Mouse (Mus musculus): ENCODE measurements around the gene Tfdp2.

Gene Tfdp2

DNA sequence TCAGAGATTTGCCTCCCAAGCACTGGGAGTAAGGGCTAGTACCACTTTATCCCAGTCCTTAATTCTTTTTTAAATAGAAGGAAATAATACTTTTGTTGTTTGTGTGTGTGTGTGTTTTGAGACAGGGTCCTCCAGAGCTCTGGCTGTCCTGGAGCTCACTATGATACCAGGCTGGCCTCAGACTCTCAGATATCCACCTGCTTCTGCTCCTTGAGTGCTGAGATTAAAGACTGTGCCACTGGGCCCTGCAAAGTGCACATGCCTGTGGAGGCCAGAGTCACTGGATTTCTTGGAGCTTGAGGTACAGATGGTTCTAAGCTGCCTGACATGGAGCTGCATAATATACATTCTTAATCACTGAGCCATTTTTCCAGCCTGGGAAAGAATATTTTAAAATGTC is 32.2 kb downstream of the Tfdp2 start:
- no peak for DNase-seq (ENCODE audit: low spot score)

DNA sequence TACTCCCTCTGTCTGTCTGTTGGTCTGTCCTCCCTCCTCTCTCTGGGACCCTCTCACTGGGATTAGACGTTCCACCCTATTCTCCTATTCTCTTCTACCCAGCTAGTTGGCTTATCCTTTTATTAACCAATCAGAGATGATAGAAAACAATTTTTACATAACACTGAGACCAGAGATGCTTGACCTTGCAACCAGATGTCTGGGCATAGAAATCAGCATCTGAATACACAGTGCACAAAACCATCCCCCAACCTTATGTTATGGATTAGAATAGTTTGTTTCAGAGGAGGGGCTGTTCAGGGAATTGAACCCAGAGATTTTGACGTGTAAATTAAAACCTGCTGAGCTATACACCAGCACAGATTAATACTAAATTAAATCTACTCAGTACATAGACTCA is 34.2 kb downstream of the Tfdp2 start:
- DNase-seq (ENCODE audit: low spot score), result no peak

DNA sequence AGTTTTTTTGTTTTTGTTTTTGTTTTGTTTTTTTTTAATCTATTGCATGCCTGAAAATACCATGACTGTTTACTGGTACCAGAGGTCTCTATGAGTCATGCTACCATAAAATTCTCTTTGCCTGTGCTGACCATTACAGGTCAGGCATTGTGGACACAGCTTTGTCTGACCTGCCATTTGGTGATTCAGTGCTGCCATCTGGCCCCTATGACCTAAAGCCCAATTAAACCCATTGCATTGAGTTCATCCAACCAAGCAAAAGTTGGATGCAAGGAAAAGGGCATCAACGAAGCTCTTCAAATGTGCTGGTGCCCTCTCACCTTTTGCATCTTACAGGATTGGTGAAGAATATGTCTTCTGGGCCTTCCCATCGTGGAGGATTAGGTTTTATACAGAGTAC is 39.4 kb downstream of the Tfdp2 start:
- no peak for DNase-seq (ENCODE audit: low spot score)

DNA sequence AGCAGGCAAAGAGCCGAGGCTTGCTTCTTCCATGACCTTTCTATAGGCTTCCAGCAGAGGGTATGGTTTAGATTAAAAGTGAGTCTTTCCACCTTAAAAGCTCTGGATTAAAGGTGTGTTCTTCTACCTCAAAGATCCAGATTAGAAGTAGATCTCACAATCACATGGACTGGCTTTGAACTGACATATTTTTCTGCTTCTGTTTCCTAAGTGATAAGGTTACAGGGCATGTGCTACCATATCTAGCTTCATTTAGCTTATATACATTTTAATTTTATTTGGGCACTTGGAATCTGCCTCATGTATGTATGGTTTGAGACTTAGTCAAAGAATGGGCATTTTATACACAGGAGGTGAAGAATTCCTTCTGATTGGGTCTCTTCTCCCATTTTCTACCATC is 41.3 kb downstream of the Tfdp2 start:
- no peak for DNase-seq (ENCODE audit: low spot score)

DNA sequence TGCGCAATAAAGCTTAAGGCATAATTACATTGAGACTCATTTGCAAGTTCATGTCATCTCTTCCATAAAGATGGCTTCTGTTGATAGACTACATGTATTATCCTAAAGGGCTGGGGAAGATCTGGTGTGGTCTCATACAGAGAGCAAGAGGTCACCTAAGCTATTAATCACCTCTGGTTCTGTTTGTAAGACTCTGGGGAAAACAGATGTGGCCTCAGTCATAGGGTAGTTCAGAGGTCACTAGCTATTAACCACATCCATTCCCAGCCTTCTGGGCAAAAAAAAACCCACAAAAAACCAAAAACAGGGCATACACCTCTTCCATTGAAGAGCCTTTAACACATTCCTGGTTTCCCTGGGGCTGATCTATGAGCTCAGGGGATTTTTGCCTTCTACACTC is 42.2 kb downstream of the Tfdp2 start:
- no peak for DNase-seq (ENCODE audit: low spot score)

DNA sequence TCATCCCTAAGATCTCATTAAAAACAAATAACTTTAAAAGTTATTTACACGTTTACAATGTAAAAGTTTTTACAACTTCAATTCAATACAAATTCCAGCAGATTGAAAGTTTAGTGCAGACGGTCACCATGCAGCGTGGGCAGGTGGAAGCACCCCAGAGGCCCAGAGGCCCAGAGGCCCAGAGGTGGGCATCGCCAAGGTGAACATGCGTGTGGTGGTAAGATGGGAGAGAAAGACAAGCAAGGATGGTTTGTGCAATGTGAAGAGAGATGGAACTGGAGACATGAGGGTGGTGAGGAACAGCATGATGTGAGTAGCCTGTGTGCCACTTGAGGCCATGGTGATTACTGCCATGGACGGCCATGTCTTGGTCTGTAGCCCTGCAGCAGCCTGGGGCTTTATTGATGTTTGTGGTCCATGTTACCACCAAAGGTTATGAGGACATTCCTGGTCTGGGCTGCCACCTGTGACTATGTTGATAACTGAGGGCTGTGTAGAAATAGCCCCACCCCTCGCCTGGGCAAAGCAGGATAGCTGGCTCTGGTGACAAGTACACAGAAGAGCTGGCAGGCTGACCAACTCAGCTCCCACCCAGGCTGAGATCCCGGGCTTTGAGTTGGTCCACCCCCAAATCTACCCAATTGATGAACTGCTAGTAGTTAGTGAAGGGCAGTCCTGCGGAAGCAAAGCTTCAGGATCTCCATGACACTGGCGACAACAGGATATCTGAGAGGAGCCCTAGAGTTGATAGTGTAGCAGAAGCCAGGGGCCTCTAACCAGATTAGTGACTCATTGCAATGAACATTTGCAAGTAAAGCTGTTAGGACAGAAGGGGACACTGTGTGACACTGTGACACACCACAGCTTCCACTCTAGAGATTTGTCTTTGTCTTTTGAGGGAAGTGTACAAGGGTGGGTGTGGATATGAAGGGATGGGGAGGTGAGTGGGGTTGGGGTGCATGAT is 45.3 kb downstream of the Tfdp2 start:
- DNase-seq (ENCODE audit: low spot score), result no peak

DNA sequence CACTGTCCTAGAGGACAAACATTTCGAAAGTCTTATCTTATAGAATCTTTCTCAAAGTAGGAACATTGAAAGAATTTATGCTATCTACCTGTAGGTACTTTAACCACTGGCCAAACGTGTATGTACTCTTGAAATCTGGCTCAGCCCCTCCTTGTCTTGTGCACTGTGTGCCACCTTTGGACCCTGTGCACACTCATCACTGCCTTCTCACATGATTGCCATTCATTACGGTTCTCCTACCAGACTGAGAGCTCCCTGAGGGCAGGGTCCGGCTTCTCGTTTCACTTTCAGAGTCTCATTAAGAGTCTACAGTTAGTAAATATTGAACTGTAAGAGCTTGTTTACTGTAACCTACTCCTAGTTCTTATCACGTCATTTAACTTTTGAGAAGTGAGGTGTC is 47.8 kb downstream of the Tfdp2 start:
- DNase-seq (ENCODE audit: low spot score), result no peak

DNA sequence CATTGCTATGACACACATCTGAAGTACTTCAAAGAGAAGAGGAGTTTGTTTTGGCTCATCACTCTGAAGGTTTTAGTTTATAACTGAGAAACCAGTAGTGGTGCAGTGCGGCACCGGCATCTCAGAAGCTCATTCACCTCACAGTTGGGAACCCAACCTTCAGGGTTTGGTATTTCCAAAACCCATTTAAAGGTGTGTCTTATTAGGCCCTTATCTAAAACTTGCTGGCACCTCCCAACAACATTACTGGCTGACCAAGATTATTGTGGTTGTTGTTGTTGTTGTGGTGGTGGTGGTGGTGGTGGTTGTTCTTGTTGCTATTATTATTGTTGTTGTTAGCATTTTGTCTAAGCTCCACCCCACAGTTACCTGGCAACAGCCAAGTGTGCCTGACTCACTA is 58.7 kb downstream of the Tfdp2 start:
- no peak for DNase-seq (ENCODE audit: low spot score)

DNA sequence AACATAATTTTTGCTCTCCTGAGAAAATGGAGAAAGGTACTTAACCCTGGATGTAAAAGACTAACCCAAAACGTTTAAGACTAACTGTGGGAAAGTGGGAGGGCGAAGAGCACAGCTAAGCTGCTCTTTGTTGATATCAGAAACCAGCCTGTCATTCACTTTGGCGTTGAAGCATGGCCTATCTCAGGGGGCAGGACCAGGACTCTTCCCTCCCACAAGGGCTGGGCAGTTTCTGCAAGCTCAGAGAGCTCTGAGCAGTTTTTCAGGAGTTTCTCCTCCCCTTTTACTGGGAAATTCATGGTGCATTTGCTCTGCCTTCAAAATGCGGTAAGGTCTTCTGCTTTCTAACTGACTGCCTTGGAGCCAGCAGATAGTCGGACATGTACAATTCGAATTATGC is 62.4 kb downstream of the Tfdp2 start:
- no peak for DNase-seq (ENCODE audit: low spot score)

DNA sequence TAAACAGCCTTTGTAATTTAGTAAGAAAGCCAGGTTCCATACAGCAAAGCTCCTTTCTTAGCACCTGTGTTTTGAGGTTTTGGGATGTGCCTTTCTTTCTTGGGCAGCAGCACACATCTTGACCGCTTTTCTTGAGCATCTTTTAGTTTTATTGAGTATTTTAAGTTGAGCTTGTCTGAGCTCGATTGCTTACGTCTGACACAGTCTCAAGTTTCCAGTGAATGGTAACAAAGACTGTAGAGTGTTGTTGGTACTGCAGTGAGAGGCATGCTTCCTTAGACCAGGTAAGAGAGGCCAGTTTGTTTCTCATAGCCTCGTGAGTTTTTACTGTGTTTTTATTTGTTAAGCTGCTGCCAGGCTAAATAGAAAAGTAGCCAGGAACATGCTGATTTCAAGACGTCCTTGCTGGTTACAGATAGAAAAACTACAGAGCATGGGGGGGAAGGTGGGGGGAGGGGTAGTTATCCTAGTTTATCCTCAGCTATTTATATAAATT is 63.0 kb downstream of the Tfdp2 start:
- no peak for DNase-seq (ENCODE audit: low spot score)

DNA sequence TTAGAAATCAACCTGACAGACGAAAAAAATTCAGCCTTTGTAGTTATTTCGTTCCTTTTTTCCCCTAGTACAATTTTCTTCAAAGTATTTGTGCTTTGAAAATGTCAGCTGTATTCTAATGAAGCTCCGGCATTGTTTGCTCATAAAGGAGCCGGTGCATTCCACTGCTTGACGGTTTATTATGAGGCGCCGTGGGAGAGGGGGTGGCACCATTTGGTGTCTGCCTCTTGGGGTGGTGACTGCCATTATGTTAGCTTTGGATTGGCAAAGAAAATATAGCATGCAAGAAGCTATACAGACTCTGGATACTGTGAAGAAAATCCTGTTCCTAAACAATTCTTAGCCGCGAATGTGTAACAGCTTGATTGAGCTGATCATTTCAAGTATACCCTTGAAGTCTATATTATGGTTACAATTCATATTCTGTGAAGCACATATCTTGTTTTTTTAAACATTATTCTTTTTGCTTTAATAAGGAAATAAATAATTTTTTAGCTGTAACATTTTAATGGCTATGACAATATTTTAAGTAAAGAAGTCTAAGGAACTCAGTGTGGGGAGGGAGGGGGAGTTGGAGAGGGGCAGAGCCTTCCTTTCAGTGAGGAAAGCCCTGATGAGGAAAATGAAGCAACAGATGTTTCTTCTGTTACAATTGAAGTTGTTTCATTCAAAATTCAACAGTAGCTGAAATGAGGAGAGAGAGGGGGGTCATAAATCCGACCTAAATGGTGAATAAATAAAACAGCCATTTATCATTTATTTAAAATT is 63.9 kb downstream of the Tfdp2 start:
- DNase-seq (ENCODE audit: low spot score), result no peak

DNA sequence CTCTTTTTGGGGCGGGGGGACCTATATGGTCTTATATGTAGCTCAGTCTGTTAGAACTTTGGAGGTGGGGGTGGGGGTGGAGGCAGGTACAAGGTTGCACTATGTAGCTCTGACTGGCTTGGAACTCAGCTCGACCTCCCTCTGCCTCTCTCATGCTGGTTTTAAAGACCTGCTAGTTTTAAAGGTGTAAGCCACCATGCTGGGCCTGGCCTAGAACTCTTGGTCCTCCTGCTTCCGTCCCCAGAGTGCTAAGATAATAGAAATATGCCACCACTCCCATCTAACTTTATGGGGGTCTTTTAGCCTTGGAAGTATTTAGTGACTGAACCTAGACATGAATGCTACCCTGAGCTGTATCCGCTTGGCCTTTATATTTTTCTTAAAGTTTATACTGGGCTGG is 65.0 kb downstream of the Tfdp2 start:
- no peak for DNase-seq (ENCODE audit: low spot score)

DNA sequence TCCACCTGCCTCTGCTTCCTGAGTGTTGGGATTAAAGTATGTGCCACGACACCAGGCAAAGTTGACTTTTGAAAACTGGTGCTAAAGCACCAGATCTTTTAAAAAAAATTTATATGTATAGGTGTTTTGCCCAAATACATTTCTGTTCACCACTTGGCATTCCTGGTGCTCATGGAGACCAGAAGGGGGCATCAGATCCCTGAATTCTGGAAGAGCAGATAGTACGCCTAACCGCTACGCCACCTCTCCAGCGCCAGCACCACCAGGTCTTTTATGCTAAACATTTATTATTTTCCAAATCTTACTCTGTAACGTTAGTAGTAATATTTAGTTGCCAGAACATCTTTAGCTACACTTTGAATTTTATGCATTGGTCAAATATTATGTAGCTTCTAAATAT is 65.9 kb downstream of the Tfdp2 start:
- DNase-seq (ENCODE audit: low spot score), result no peak

DNA sequence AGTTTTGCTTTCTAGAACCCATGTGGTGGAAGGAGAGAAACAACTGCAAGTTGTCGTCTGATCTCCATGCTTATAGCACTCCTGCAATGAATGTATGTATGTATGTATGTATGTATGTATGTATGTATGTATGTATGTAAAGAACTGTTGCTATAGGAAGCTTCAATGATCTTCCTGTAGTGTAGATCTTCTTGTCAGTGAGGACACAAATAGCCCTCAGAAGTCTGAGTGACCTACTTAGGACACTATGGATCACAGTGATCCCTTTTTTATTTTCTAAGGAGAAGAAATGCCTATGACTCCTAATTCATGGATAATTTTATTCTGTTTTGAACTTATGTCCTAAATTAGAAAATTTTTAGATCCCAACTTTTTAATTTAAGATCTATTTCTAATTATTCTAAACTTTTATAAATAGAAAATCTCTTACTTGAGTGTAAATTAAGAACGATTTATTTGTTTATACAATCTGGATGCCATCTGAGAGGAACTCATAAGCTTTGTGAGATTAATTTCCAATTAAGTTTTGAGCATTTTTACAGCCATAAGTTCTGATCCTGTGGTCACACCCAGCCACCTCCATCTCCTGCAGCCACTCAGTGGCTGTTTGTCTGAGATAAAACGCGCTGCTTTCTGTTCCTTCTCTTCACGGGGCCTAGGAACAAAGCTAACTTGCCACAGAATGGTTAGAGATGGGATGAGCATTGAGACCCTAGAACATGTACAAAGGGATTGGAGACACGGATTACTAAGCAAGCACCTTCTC is 70.9 kb downstream of the Tfdp2 start:
- DNase-seq (ENCODE audit: low spot score), result no peak

DNA sequence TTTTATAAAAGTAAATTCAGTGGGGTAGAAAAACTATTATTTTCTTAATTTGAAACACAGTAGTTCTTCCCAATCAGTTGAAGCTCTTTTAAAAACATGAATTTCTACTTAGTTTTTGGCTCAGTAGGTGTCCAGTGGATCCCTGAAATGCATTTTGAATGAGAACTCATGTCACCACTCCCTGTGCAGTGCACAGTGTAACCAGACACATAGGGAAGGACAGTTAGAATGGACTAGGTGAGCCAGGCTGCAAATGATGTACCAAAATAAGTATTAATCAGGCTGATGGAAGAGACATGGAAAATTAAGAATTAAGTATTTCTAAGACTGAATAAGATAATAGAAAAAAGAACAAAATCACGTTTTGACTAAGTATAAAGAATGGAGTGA is 71.5 kb downstream of the Tfdp2 start:
- no peak for DNase-seq (ENCODE audit: low spot score)

DNA sequence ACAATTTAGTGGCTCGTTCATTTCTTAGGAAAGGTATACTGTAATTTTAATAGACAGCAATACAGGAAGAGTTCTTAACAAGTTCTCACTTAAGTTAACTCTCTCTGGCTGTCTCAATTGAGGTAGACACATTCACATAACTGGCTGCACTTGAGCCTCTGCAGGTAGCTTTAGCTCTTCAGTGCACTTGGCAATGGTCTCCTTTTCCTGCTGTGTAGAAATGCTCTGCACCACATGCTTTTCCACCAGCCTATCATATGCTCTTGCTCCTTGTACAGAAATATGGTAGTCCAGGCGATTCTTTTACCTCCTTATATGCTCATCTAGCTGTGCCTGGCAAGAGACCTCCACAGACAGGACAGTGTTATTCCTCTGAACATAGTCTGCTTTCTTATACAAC is 73.7 kb downstream of the Tfdp2 start:
- no peak for DNase-seq (ENCODE audit: low spot score)

DNA sequence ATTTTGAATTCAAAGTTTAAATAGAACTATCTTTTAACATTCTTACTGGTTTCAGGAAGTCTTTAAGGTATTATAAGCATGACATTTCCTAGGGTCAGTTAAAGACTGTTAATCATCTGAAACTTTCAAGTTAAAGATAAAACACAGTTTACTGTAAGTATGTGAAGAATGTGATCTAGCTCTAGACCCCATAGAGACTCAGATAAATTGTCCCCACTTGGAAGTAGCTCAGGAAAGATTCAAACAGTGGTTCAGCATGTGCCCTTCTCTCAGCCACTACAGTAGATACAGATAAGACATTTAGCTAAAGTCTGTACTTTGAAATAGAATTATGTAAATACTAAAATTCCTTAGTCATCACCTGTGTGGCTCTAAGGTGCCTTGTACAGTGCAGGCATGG is 79.5 kb downstream of the Tfdp2 start:
- DNase-seq (ENCODE audit: low spot score), result no peak

DNA sequence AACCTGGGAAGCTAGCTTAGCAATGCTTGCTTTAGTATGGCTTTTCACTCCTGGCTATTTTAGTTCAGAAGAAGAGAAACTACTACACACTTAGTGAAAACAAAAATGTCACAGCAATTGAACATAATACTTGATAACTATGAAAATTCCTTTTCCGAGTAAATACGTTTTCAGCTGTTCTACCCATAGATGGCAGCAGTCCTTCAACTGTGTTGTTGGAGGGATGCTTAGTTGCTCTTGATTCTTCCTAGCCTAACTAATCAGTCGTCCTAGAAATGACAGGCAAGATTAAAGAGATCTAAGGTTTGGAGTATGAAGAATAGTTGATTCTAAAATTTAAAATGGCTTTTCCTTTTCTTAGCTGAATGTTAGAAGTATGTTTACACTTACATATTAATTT is 85.4 kb downstream of the Tfdp2 start:
- no peak for DNase-seq (ENCODE audit: low spot score)

DNA sequence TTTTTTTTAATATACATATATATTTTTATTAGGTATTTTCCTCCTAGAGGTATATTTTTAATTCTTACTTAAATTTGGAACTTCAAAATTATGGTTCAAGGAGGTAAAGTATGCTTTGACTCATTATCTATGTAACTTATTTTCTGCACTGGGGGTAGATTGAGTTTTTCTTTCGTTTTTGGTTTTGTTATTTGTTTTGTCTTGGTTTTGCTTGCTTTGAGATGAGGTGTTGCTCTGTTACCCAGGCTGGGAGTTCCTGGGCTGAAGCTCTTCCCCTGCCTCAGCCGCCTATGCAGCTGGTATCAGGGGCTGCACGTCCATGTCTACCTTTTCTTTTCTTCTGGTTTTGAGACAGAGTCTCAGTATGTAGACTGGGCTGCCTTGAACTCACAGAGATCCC is 86.0 kb downstream of the Tfdp2 start:
- no peak for DNase-seq (ENCODE audit: low spot score)

DNA sequence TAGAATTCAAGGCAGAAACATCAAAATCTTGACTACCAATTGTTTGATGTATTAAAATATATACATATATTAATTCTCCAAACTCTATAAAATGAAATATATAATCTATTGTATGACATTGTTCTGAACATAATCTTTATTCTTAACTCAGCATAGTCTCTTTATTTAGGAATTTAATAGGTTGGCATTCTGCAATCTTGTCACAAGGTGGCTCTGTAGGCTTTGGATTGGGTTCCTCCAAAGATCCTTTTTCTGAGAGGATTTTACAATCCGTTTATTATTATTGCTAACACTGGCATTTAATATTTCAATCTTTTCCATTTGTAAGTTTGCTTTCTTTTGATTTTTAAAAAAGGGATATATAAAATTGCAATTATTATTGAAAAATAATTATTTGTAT is 88.8 kb downstream of the Tfdp2 start:
- no peak for DNase-seq (ENCODE audit: low spot score)

DNA sequence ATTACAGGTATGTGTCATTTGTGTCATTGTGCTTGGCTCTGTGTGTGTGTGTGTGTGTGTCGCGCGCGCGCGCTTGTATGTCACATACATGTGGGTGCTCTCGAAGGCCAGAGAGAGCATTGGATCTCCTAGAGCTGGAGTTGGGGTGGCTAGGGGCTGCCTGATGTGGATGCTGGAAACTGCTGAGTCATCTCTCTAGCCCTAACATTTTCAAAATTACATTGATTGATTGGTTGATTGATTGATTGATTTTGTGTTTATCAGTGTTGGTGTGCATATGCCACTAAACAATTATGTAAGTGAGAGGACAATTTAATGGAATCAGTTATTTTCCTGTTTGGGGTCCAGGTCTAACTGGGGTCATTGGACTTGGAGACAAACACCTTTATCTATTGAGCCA is 96.1 kb downstream of the Tfdp2 start:
- no peak for DNase-seq (ENCODE audit: low spot score)

DNA sequence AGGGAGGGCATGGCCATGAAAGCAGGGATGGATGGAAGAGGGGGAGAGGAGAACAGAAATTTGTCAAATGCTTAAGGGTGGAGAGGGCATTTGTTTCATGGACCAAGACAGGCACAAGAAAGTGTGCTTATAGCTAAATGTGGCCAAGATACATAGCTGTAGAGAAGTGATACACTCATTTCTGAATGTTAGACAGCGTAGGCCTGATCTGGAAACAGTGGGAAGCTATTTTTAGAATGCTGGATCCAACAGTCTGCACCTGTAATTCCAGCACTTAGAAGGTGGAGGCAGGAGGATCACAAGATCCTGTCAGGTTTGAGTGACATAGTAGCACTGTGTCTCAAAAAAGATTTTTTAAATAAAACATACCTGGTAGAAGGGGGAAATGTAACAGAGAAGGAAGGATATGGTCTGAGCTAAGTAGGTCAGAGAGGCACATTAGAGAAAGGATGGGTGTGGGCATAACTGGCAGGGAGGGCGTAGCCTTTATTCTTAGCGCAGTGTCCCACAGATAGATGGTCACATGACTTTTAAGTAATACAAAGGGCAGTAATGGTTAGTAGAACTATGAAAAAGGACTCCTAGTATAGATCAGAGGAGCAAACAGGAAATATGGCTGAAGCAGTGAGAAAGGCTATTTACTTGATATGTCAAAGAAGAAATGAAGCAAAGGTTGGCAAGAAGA is 103.4 kb downstream of the Tfdp2 start:
- DNase-seq (ENCODE audit: low spot score), result no peak

Data from ovary, postnatal 10 days (tissue).